Mouse (Mus musculus) embryo, embryonic 10 days (tissue): ENCODE results near the gene Emc7.
A peak's percentile ranks its signal among the peaks of the same experiment; 100 is the strongest.
"Not testable (repeated sequence)": the region's sequence is repeated elsewhere in the genome, so short reads cannot be mapped to it uniquely, and the experiment has no call there.

Experiments
- DNase-seq: peaks from one replicate; pipeline ENCODE4 v3.0.0-alpha.2; 2015; ENCODE audit warnings: low spot score

Gene Emc7

GRCm38 (mm10) chr2:112454862-112455564 lies at the start of gene Emc7:
Gene Emc7, plus strand, starts transcription at chr2:112454997.
- peak; percentile 98 for DNase-seq

- no peak for DNase-seq
Observed at GRCm38 (mm10) chr2:112407030-112407429, 47.8 kb upstream of the Emc7 start.

GRCm38 (mm10) chr2:112425308-112425707 lies 29.5 kb upstream of the Emc7 start:
- no peak for DNase-seq

GRCm38 (mm10) chr2:112428534-112428933 lies 26.3 kb upstream of the Emc7 start:
- not testable (repeated sequence) for DNase-seq

- DNase-seq = no peak
Observed at GRCm38 (mm10) chr2:112429665-112430064, 25.1 kb upstream of the Emc7 start.

GRCm38 (mm10) chr2:112430403-112430802 lies 24.4 kb upstream of the Emc7 start:
- no peak for DNase-seq

GRCm38 (mm10) chr2:112432523-112432922 lies 22.3 kb upstream of the Emc7 start:
- DNase-seq = no peak

- DNase-seq = no peak
Observed at GRCm38 (mm10) chr2:112433359-112433758, 21.4 kb upstream of the Emc7 start.

- no peak for DNase-seq
Observed at GRCm38 (mm10) chr2:112436292-112436691, 18.5 kb upstream of the Emc7 start.

- DNase-seq = no peak
Observed at GRCm38 (mm10) chr2:112437589-112437988, 17.2 kb upstream of the Emc7 start.

- no peak for DNase-seq
Observed at GRCm38 (mm10) chr2:112443491-112443890, 11.3 kb upstream of the Emc7 start.

- no peak for DNase-seq
Observed at GRCm38 (mm10) chr2:112445511-112445910, 9.3 kb upstream of the Emc7 start.

GRCm38 (mm10) chr2:112448046-112448445 lies 6.8 kb upstream of the Emc7 start:
- DNase-seq = not testable (repeated sequence)

- no peak for DNase-seq
Observed at GRCm38 (mm10) chr2:112448510-112449059, 6.2 kb upstream of the Emc7 start.

GRCm38 (mm10) chr2:112449597-112450296 lies 5.0 kb upstream of the Emc7 start:
- DNase-seq = peak; percentile 22

GRCm38 (mm10) chr2:112452513-112452912 lies 2.3 kb upstream of the Emc7 start:
- not testable (repeated sequence) for DNase-seq

GRCm38 (mm10) chr2:112454125-112454861 lies 504 bp upstream of the Emc7 start:
- DNase-seq = no peak

GRCm38 (mm10) chr2:112460557-112460956 lies 5.8 kb downstream of the Emc7 start:
- no peak for DNase-seq

- no peak for DNase-seq
Observed at GRCm38 (mm10) chr2:112469542-112469941, 14.7 kb downstream of the Emc7 start.

GRCm38 (mm10) chr2:112470961-112471381 lies 16.2 kb downstream of the Emc7 start:
- no peak for DNase-seq

GRCm38 (mm10) chr2:112472076-112472475 lies 17.3 kb downstream of the Emc7 start:
- no peak for DNase-seq

GRCm38 (mm10) chr2:112474997-112475724 lies 20.4 kb downstream of the Emc7 start:
- no peak for DNase-seq
